Mouse (Mus musculus) CH12.LX (cell line): ENCODE data around the gene Fcgr1. TPM values are rescaled to one million over a fixed set of nuclear protein-coding genes. Genes with fewer than 3 reads are reported as not detected.

ENCODE experiments used
- DNase-seq: peaks from one replicate; pipeline ENCODE4 v3.0.0-alpha.2; 2013; ENCODE audit errors: extremely low read depth
- H3K27ac ChIP-seq: 2 replicates; pipeline ENCODE4 v1.5.1; 2012; ENCODE audit warnings: low read depth, mild to moderate bottlenecking, control low read depth, moderate library complexity; ENCODE audit not compliant: insufficient read depth
- H3K27me3 ChIP-seq: replicated peaks from 2 replicates; pipeline ENCODE3; 2012; ENCODE audit warnings: inconsistent platforms
- H3K36me3 ChIP-seq, 2 experiments: replicated peaks in 1 of 2; 2 replicates each; pipeline versions ENCODE3 to v1.6.1; 2012; ENCODE audit warnings: inconsistent platforms in 1 of 2, low read length in 1 of 2, mild to moderate bottlenecking in 1 of 2, mixed read lengths in 1 of 2, moderate library complexity in 1 of 2; ENCODE audit not compliant: control insufficient read depth in 1 of 2, insufficient read depth in 1 of 2
- H3K4me1 ChIP-seq, 2 experiments: 2 replicates each; pipeline ENCODE4 v1.6.1; 2012; ENCODE audit warnings: inconsistent platforms in 1 of 2, moderate library complexity in 1 of 2; ENCODE audit not compliant: insufficient read depth in 2 of 2, control insufficient read depth in 1 of 2
- H3K4me2 ChIP-seq: 2 replicates; pipeline ENCODE4 v1.6.1; 2012; ENCODE audit warnings: low read depth, mild to moderate bottlenecking, control low read depth; ENCODE audit not compliant: poor library complexity, insufficient read depth, severe bottlenecking
- H3K4me3 ChIP-seq, 3 experiments: fragments of 150-350 bp in 1 of 3; sonication (generic) in 1 of 3; replicated peaks in 1 of 3; 2 replicates each; pipeline versions ENCODE3 to v1.5.1; 2011 to 2012; ENCODE audit warnings: low read depth in 2 of 3, low read length in 2 of 3, mild to moderate bottlenecking in 2 of 3, moderate library complexity in 2 of 3, control low read depth in 1 of 3, improper control_type of control experiment in 1 of 3, inconsistent platforms in 1 of 3, mixed read lengths in 1 of 3; ENCODE audit not compliant: poor library complexity in 1 of 3
- H3K79me2 ChIP-seq: replicated peaks from 2 replicates; pipeline ENCODE4 v1.6.1; 2012; ENCODE audit warnings: mild to moderate bottlenecking, moderate library complexity; ENCODE audit not compliant: control insufficient read depth, poor library complexity, insufficient read depth, severe bottlenecking; ENCODE audit errors: extremely low read depth
- H3K9ac ChIP-seq: 2 replicates; pipeline ENCODE4 v1.6.1; 2012; ENCODE audit warnings: low read depth, mild to moderate bottlenecking, control low read depth, moderate library complexity; ENCODE audit not compliant: insufficient read depth
- H3K9me3 ChIP-seq: replicated peaks from 2 replicates; pipeline ENCODE3; 2012; ENCODE audit warnings: low read length, inconsistent platforms, mixed read lengths
- BHLHE40 ChIP-seq: IDR thresholded peaks from 2 replicates; pipeline ENCODE4 v1.6.1; 2011; ENCODE audit warnings: mild to moderate bottlenecking, low read depth, low read length, improper control_type of control experiment
- CHD1 ChIP-seq: IDR thresholded peaks from 2 replicates; pipeline ENCODE4 v1.6.1; 2012; ENCODE audit warnings: low read depth, low read length, improper control_type of control experiment, inconsistent platforms
- CHD2 ChIP-seq: IDR thresholded peaks from 2 replicates; pipeline ENCODE4 v1.6.1; 2011; ENCODE audit warnings: low read length, improper control_type of control experiment
- CTCF ChIP-seq, 2 experiments: IDR thresholded peaks in 1 of 2; conservative IDR thresholded peaks in 1 of 2; 2 replicates each; pipeline ENCODE4 v1.5.1; 2011 to 2012; ENCODE audit warnings: low read depth in 2 of 2, low read length in 2 of 2, improper control_type of control experiment in 1 of 2, inconsistent platforms in 1 of 2, mild to moderate bottlenecking in 1 of 2, moderate library complexity in 1 of 2
- E2F4 ChIP-seq: IDR thresholded peaks from 2 replicates; pipeline ENCODE4 v1.6.1; 2011; ENCODE audit warnings: low read depth, low read length, improper control_type of control experiment; ENCODE audit not compliant: insufficient replicate concordance
- ELF1 ChIP-seq: IDR thresholded peaks from 2 replicates; pipeline ENCODE4 v1.6.1; 2014; ENCODE audit warnings: low read depth, mild to moderate bottlenecking, inconsistent platforms, low read length, improper control_type of control experiment
- EP300 ChIP-seq: IDR thresholded peaks from 2 replicates; pipeline ENCODE4 v1.6.1; 2011; ENCODE audit warnings: low read length, improper control_type of control experiment
- ETS1 ChIP-seq: conservative IDR thresholded peaks from 2 replicates; pipeline ENCODE4 v1.6.1; 2012; ENCODE audit warnings: low read depth, mild to moderate bottlenecking, inconsistent platforms, low read length, improper control_type of control experiment, moderate library complexity
- GABPA ChIP-seq: IDR thresholded peaks from 2 replicates; pipeline ENCODE4 v1.6.1; 2012; ENCODE audit warnings: low read depth, low read length, improper control_type of control experiment, inconsistent platforms; ENCODE audit not compliant: insufficient replicate concordance
- HCFC1 ChIP-seq: IDR thresholded peaks from 2 replicates; pipeline ENCODE4 v1.6.1; 2012; ENCODE audit warnings: low read depth, mild to moderate bottlenecking, inconsistent platforms, low read length, improper control_type of control experiment
- IRF4 ChIP-seq: IDR thresholded peaks from 2 replicates; pipeline ENCODE4 v1.6.1; 2014; ENCODE audit warnings: low read depth, mild to moderate bottlenecking, inconsistent platforms, low read length, improper control_type of control experiment
- JUN ChIP-seq: IDR thresholded peaks from 2 replicates; pipeline ENCODE4 v1.6.1; 2011; ENCODE audit warnings: low read depth, mild to moderate bottlenecking, low read length, improper control_type of control experiment, moderate library complexity; ENCODE audit not compliant: insufficient read depth
- MAFK ChIP-seq: IDR thresholded peaks from 2 replicates; pipeline ENCODE4 v1.6.1; 2011; ENCODE audit warnings: low read length, improper control_type of control experiment; ENCODE audit not compliant: insufficient replicate concordance
- MAZ ChIP-seq: IDR thresholded peaks from 2 replicates; pipeline ENCODE4 v1.6.1; 2012; ENCODE audit warnings: low read depth, mild to moderate bottlenecking, inconsistent platforms, low read length, improper control_type of control experiment, moderate library complexity
- MXI1 ChIP-seq: IDR thresholded peaks from 2 replicates; pipeline ENCODE4 v1.6.1; 2011; ENCODE audit warnings: mild to moderate bottlenecking, low read depth, low read length, improper control_type of control experiment
- MYC ChIP-seq: IDR thresholded peaks from 2 replicates; pipeline ENCODE4 v1.6.1; 2011; ENCODE audit warnings: low read depth, mild to moderate bottlenecking, improper control_type of control experiment, low read length
- NELFE ChIP-seq: IDR thresholded peaks from 2 replicates; pipeline ENCODE4 v1.6.1; 2011; ENCODE audit warnings: low read depth, low read length, improper control_type of control experiment
- NRF1 ChIP-seq: IDR thresholded peaks from 2 replicates; pipeline ENCODE4 v1.6.1; 2014; ENCODE audit warnings: low read depth, mild to moderate bottlenecking, inconsistent platforms, low read length, improper control_type of control experiment, moderate library complexity
- POLR2A ChIP-seq: IDR thresholded peaks from 2 replicates; pipeline ENCODE4 v1.6.1; 2011; ENCODE audit warnings: low read depth, mild to moderate bottlenecking, improper control_type of control experiment, low read length
- POLR2AphosphoS2 ChIP-seq: IDR thresholded peaks from 2 replicates; pipeline ENCODE4 v1.6.1; 2011; ENCODE audit warnings: low read depth, low read length, improper control_type of control experiment
- SIN3A ChIP-seq: IDR thresholded peaks from 2 replicates; pipeline ENCODE4 v1.6.1; 2012; ENCODE audit warnings: low read length, improper control_type of control experiment, inconsistent platforms
- SMC3 ChIP-seq: IDR thresholded peaks from 2 replicates; pipeline ENCODE4 v1.6.1; 2011; ENCODE audit warnings: low read depth, low read length, improper control_type of control experiment
- TBP ChIP-seq: conservative IDR thresholded peaks from 2 replicates; pipeline ENCODE4 v1.6.1; 2011; ENCODE audit warnings: low read depth, low read length, improper control_type of control experiment
- TCF12 ChIP-seq: IDR thresholded peaks from 2 replicates; pipeline ENCODE4 v1.6.1; 2014; ENCODE audit warnings: low read depth, mild to moderate bottlenecking, inconsistent platforms, low read length, improper control_type of control experiment
- USF1 ChIP-seq: IDR thresholded peaks from 2 replicates; pipeline ENCODE4 v1.6.1; 2014; ENCODE audit warnings: low read depth, mild to moderate bottlenecking, inconsistent platforms, low read length, improper control_type of control experiment
- ZKSCAN1 ChIP-seq: IDR thresholded peaks from 2 replicates; pipeline ENCODE4 v1.6.1; 2012; ENCODE audit warnings: low read depth, inconsistent platforms, low read length, improper control_type of control experiment, borderline replicate concordance
- ZNF384 ChIP-seq: IDR thresholded peaks from 2 replicates; pipeline ENCODE4 v1.6.1; 2012; ENCODE audit warnings: low read depth, low read length, improper control_type of control experiment, inconsistent platforms
- dilution Hi-C: fragments of 300-500 bp; cut with MboI; formaldehyde crosslinking; loops from 2 replicates; pipeline ENCODE4 v1.14.3; 2020; ENCODE audit warnings: low sequenced_read_pairs; ENCODE audit not compliant: extremely low pct_unique_long_range_greater_than_20kb, extremely low pct_ligation_motif_present
- in situ Hi-C: fragments of 300-500 bp; cut with MboI; formaldehyde crosslinking; loops from 3 replicates; pipeline ENCODE4 v1.14.3; 2019; ENCODE audit warnings: low sequenced_read_pairs, low pct_ligation_motif_present, low pct_unique_long_range_greater_than_20kb, mixed read lengths
- polyA plus RNA-seq: library from polyadenylated mRNA; unstranded; fragments of >175 nt; gene quantifications from 2 replicates; pipeline ENCODE4 v1.2.1, GENCODE M21; 2012; ENCODE audit warnings: low read depth; ENCODE audit not compliant: insufficient read length
- total RNA-seq, 2 experiments: library from RNA; depleted of rRNA; stranded (reverse); fragments of 300-350 nt in 1 of 2; fragments of >200 nt in 1 of 2; gene quantifications; 2 replicates each; pipeline ENCODE4 v1.2.3; 2012 to 2014

The Fcgr1 gene
- total and polyA plus RNA-seq, 3 experiments = not detected

- dilution Hi-C loops (no loop called here), in situ Hi-C loops (no loop called here)
- Histone ChIP-seq H3K9me3 (no peaks in the 10 kb centered on the region), H3K27me3 (no peaks in the 10 kb centered on the region), H3K9ac (no peak overlapping the region), H3K4me3 (no peak overlapping the region), H3K36me3 (no peaks in the 10 kb centered on the region), H3K79me2 (no peaks in the 10 kb centered on the region), H3K4me1 (peaks cover 0 to 15% of the 10 kb centered on the region in 2 experiments; a peak in 2 of 4 replicates), H3K4me2 (no peak overlapping the region)
- TF ChIP-seq ELF1 (no peak), ZNF384 (no peak), POLR2A (no peak), USF1 (no peak), CTCF (conservative IDR thresholded peaks at IDR 0.05 in 1 of 2, IDR thresholded peaks at IDR 0.05 in 1 of 2; ENCODE audit: low read depth in 2 of 2, low read length in 2 of 2) (no peak)
- TF ChIP-seq, all 38 proteins: peak for 0
- no peak for DNase-seq
- H3K27ac ChIP-seq = no peak overlapping the region
Observed at GRCm38 (mm10) chr3:96273591-96274465, 19.9 kb downstream of the Fcgr1 start.

- Histone ChIP-seq H3K79me2 (0 out of 2 replicates have a peak, but pooled peaks cover 6% of the 10 kb centered on the region), H3K4me3 (peak within 1 kb of the TSS; percentile 49 to 69 (median 65)), H3K9ac (peak within 1 kb of the TSS; percentile 98), H3K4me2 (peak within 1 kb of the TSS; percentile 64), H3K36me3 (no peaks in the 10 kb centered on the region), H3K27ac (peak within 1 kb of the TSS; percentile 98), H3K27me3 (no peaks in the 10 kb centered on the region), H3K4me1 (peaks cover 0 to 35% of the 10 kb centered on the region in 2 experiments; a peak in 3 of 4 replicates), H3K9me3 (no peaks in the 10 kb centered on the region)
- dilution Hi-C loops (no loop called here), in situ Hi-C loops (no loop called here)
- peak; percentile 98 for DNase-seq
- peak; percentile 81 for TF ChIP-seq NRF1
- TF ChIP-seq POLR2AphosphoS2 = peak; percentile 98
- peak; percentile 2; the same call in 1 of the 2 replicates for TF ChIP-seq SMC3
- TF ChIP-seq CTCF (conservative IDR thresholded peaks at IDR 0.05 in 1 of 2, IDR thresholded peaks at IDR 0.05 in 1 of 2; ENCODE audit: low read depth in 2 of 2, low read length in 2 of 2) = no peak
- TF ChIP-seq HCFC1 = peak; percentile 67
- peak; percentile 96 for TF ChIP-seq TCF12
- no peak for TF ChIP-seq ZKSCAN1
- peak; percentile 58 for TF ChIP-seq ELF1
- TF ChIP-seq EP300 = no peak
- peak; percentile 46; the same call in 1 of the 2 replicates for TF ChIP-seq BHLHE40
- peak; percentile 100 for TF ChIP-seq NELFE
- no peak for TF ChIP-seq JUN
- peak; percentile 67 for TF ChIP-seq IRF4
- TF ChIP-seq CHD2 = no peak; the same call in 1 of the 2 replicates
- TF ChIP-seq TBP = peak; percentile 99
- no peak; the same call in 1 of the 2 replicates for TF ChIP-seq CHD1
- TF ChIP-seq E2F4 = 0 out of 2 replicates have a peak, but pooled peaks have one; percentile 9
- peak; percentile 42; the same call in 1 of the 2 replicates for TF ChIP-seq MYC
- no peak; the same call in 1 of the 2 replicates for TF ChIP-seq ETS1
- no peak for TF ChIP-seq GABPA
- peak; percentile 87 for TF ChIP-seq MAFK
- peak; percentile 78; the same call in 1 of the 2 replicates for TF ChIP-seq SIN3A
- peak; percentile 67 for TF ChIP-seq MXI1
- TF ChIP-seq MAZ = no peak
Observed at GRCm38 (mm10) chr3:96269511-96270474, 24.0 kb downstream of the Fcgr1 start, which contains the start of gene Hist2h2bb. Gene Hist2h2bb (plus strand): TSS chr3:96269752.
